In genomic region chr16:43869805-43870204, GRCm38 (mm10) we compare ENCODE assay signal across 28 mouse cellular contexts. TPM values are rescaled to one million over a fixed set of nuclear protein-coding genes. Genes with fewer than 3 reads are reported as not detected.
A peak's percentile ranks its signal among the peaks of the same experiment; 100 is the strongest.
DNase-seq lines count a peak whose midpoint lies in the region; ATAC-seq lines count a peak whose summit lies in the region.
"Had no signal": no experiment of that assay in that cellular context is flagged by ENCODE, and none has a peak within 500 bp of the region (broad histone marks: within the 10 kb centered on the region; RNA-seq: fewer than 3 reads in every experiment).

No protein-coding gene starts in this region.

- no peak for DNase-seq in hindbrain, embryonic 10.5 days (ENCODE audit: low spot score)
- no peak for DNase-seq in limb, embryonic 10.5 days (ENCODE audit: low spot score)
- DNase-seq in fibroblast of lung, adult 2 months (ENCODE audit: low read depth): peak; percentile 49
- no peak for DNase-seq in embryo, embryonic 10 days (ENCODE audit: low spot score)
- DNase-seq: adrenal gland, adult 8-10 months; B cell, adult 2 months; cerebellum, adult 8-10 months; cerebellum, postnatal 25 days; heart, postnatal 36 days; kidney, adult 18-20 months; kidney, postnatal 25 days; liver; lung, adult 2 months; lung, postnatal 10 days; right cerebral cortex, postnatal 14 days; thymus, postnatal 25 days had no signal

- H3K4me2 ChIP-seq in hindbrain, embryonic 16.5 days (ENCODE audit: low read length): no peak overlapping the region
- no peak overlapping the region for H3K4me2 ChIP-seq in limb, embryonic 15.5 days
- H3K4me2 ChIP-seq: heart, embryonic 11.5 days; hindbrain, embryonic 13.5 days; kidney, embryonic 15.5 days; midbrain, embryonic 13.5 days; neural tube, embryonic 13.5 days; stomach, embryonic 15.5 days had no signal

- ATAC-seq in hindbrain, embryonic 16.5 days: no peak
- no peak for ATAC-seq in limb, embryonic 15.5 days (ENCODE audit: insufficient number of reproducible peaks, low FRiP score, low TSS enrichment, low read depth)
- no peak for ATAC-seq in granulocyte monocyte progenitor cell, adult 5-6 weeks (replicated peaks; ENCODE audit: poor library complexity, severe bottlenecking)
- ATAC-seq: forebrain, embryonic 14.5 days; midbrain, embryonic 13.5 days had no signal

- H3K9ac ChIP-seq in hindbrain, embryonic 16.5 days (ENCODE audit: low read depth, low read length): no peak overlapping the region
- H3K9ac ChIP-seq in limb, embryonic 15.5 days: no peak overlapping the region
- H3K9ac ChIP-seq: kidney, embryonic 15.5 days; liver, embryonic 14.5 days; midbrain, embryonic 13.5 days; neural tube, embryonic 13.5 days; stomach, embryonic 15.5 days had no signal

- no peak overlapping the region for H3K4me3 ChIP-seq in hindbrain, embryonic 16.5 days (ENCODE audit: low read length)
- no peak overlapping the region for H3K4me3 ChIP-seq in hindbrain, embryonic 10.5 days
- no peak overlapping the region for H3K4me3 ChIP-seq in limb, embryonic 15.5 days
- H3K4me3 ChIP-seq in limb, embryonic 10.5 days: no peak overlapping the region
- H3K4me3 ChIP-seq: hindbrain, embryonic 13.5 days; kidney, embryonic 15.5 days; midbrain, embryonic 13.5 days; neural tube, embryonic 13.5 days; stomach, embryonic 15.5 days had no signal

- 0 out of 2 replicates have a peak overlapping the region, but pooled peaks have one; percentile 34 for H3K27ac ChIP-seq in hindbrain, embryonic 16.5 days (ENCODE audit: low read depth, low read length)
- no peak overlapping the region for H3K27ac ChIP-seq in hindbrain, embryonic 10.5 days
- peak overlapping the region; percentile 64 for H3K27ac ChIP-seq in limb, embryonic 15.5 days
- H3K27ac ChIP-seq in limb, embryonic 10.5 days: no peak overlapping the region
- H3K27ac ChIP-seq: hindbrain, embryonic 13.5 days; kidney, embryonic 15.5 days; liver, embryonic 14.5 days; macrophage; midbrain, embryonic 13.5 days; stomach, embryonic 15.5 days had no signal

- H3K9me3 ChIP-seq in hindbrain, embryonic 16.5 days (ENCODE audit: control insufficient read depth, low read length): no peaks in the 10 kb centered on the region
- no peaks in the 10 kb centered on the region for H3K9me3 ChIP-seq in hindbrain, embryonic 10.5 days
- H3K9me3 ChIP-seq in limb, embryonic 15.5 days: no peaks in the 10 kb centered on the region
- H3K9me3 ChIP-seq in limb, embryonic 10.5 days (replicated peaks): no peaks in the 10 kb centered on the region
- H3K9me3 ChIP-seq: hindbrain, embryonic 13.5 days; kidney, embryonic 15.5 days; midbrain, embryonic 13.5 days; neural tube, embryonic 13.5 days; stomach, embryonic 15.5 days had no signal

- no peaks in the 10 kb centered on the region for H3K4me1 ChIP-seq in hindbrain, embryonic 16.5 days (ENCODE audit: control insufficient read depth, insufficient read depth, low read depth, low read length)
- no peaks in the 10 kb centered on the region for H3K4me1 ChIP-seq in hindbrain, embryonic 10.5 days (replicated peaks)
- H3K4me1 ChIP-seq in limb, embryonic 15.5 days: peaks cover 5% of the 10 kb centered on the region; the same call in 1 of the 2 replicates
- no peaks in the 10 kb centered on the region for H3K4me1 ChIP-seq in limb, embryonic 10.5 days
- H3K4me1 ChIP-seq: hindbrain, embryonic 13.5 days; midbrain, embryonic 13.5 days; stomach, embryonic 15.5 days had no signal

- H3K27me3 ChIP-seq in hindbrain, embryonic 16.5 days (replicated peaks; ENCODE audit: control insufficient read depth, insufficient read depth, low read length): no peaks in the 10 kb centered on the region
- H3K27me3 ChIP-seq in hindbrain, embryonic 10.5 days (ENCODE audit: insufficient read depth, poor library complexity, severe bottlenecking): no peaks in the 10 kb centered on the region
- no peaks in the 10 kb centered on the region for H3K27me3 ChIP-seq in limb, embryonic 15.5 days
- no peaks in the 10 kb centered on the region for H3K27me3 ChIP-seq in limb, embryonic 10.5 days (ENCODE audit: low read depth, poor library complexity, severe bottlenecking)
- H3K27me3 ChIP-seq: hindbrain, embryonic 13.5 days; kidney, embryonic 15.5 days; midbrain, embryonic 13.5 days; neural tube, embryonic 13.5 days; stomach, embryonic 15.5 days had no signal

- H3K36me3 ChIP-seq in hindbrain, embryonic 16.5 days (ENCODE audit: control insufficient read depth, insufficient read depth, low read length): peaks cover 16% of the 10 kb centered on the region
- peaks cover 67% of the 10 kb centered on the region for H3K36me3 ChIP-seq in hindbrain, embryonic 10.5 days
- H3K36me3 ChIP-seq in limb, embryonic 15.5 days: peaks cover 53% of the 10 kb centered on the region
- H3K36me3 ChIP-seq in limb, embryonic 10.5 days: peaks cover 71% of the 10 kb centered on the region

RNA-seq across cellular contexts. Expression of gene Ccdc191, which starts 19.8 kb away (rescaled TPM):
- 6.7 and 8.9 TPM in 2 replicates for polyA plus RNA-seq in hindbrain, embryonic 16.5 days (2015; fragmentation: Nextera tagmentation; extraction: Ambion mirVana)
- 12.7 and 15.2 TPM in 2 replicates for polyA plus RNA-seq in hindbrain, embryonic 10.5 days (2016; fragmentation: Nextera tagmentation; extraction: Ambion mirVana)
- 9.8 and 14.2 TPM in 2 replicates for polyA plus RNA-seq in limb, embryonic 15.5 days (2015; fragmentation: Nextera tagmentation; extraction: Ambion mirVana)
- 13.9 and 14.8 TPM in 2 replicates for polyA plus RNA-seq in limb, embryonic 10.5 days (2016; fragmentation: Nextera tagmentation; extraction: Ambion mirVana)
- total RNA-seq in granulocyte monocyte progenitor cell, adult 5-6 weeks (2014; fragmentation: Nextera tagmentation): 5.5 and 12.8 TPM in 2 replicates
- 17.7 and 18.2 TPM in 2 replicates for total RNA-seq in granulocyte monocyte progenitor cell, adult 5-6 weeks (2017)

RNA-seq across cellular contexts. Expression of gene Qtrt2, which starts 56.8 kb away (rescaled TPM):
- polyA plus RNA-seq in hindbrain, embryonic 16.5 days (2015; fragmentation: Nextera tagmentation; extraction: Ambion mirVana): 17.6 and 18.9 TPM in 2 replicates
- polyA plus RNA-seq in hindbrain, embryonic 10.5 days (2016; fragmentation: Nextera tagmentation; extraction: Ambion mirVana): 25.1 and 31.5 TPM in 2 replicates
- 26.8 and 27.3 TPM in 2 replicates for polyA plus RNA-seq in limb, embryonic 15.5 days (2015; fragmentation: Nextera tagmentation; extraction: Ambion mirVana)
- polyA plus RNA-seq in limb, embryonic 10.5 days (2016; fragmentation: Nextera tagmentation; extraction: Ambion mirVana): 33.4 and 36.9 TPM in 2 replicates
- total RNA-seq in granulocyte monocyte progenitor cell, adult 5-6 weeks (2014; fragmentation: Nextera tagmentation): 18.0 and 27.8 TPM in 2 replicates
- total RNA-seq in granulocyte monocyte progenitor cell, adult 5-6 weeks (2017): 27.3 and 58.6 TPM in 2 replicates

Comparison
In these comparisons a context has a peak if more than half of its experiments do, and no peak if none do; other contexts are left out.
1. H3K27ac ChIP-seq: peak in hindbrain, embryonic 16.5 days (single experiment) and limb, embryonic 15.5 days (single experiment); none in hindbrain, embryonic 10.5 days (single experiment) and limb, embryonic 10.5 days (single experiment).